Mouse (Mus musculus) liver, embryonic 11.5 days (tissue): ENCODE measurements around the gene Plg. TPM values are rescaled to one million over a fixed set of nuclear protein-coding genes. Genes with fewer than 3 reads are reported as not detected.
A peak's percentile ranks its signal among the peaks of the same experiment; 100 is the strongest.

Experiments used
- ATAC-seq: fragments of 200-750 bp; cut with Nextera tagmentation; replicated peaks from 2 replicates; pipeline ENCODE4 v1.8.0; 2017; ENCODE audit warnings: moderate number of reproducible peaks, mild to moderate bottlenecking, moderate TSS enrichment, moderate library complexity; ENCODE audit not compliant: low FRiP score
- DNase-seq: peaks from one replicate; pipeline ENCODE4 v3.0.0-alpha.2; 2017; ENCODE audit warnings: low spot score
- H3K27ac ChIP-seq: fragments of 300-500 bp; sonication (generic); 2 replicates; pipeline ENCODE4 v1.5.1; 2014; ENCODE audit warnings: mild to moderate bottlenecking, low read depth, low read length, control low read depth
- H3K27me3 ChIP-seq: fragments of 300-500 bp; sonication (generic); replicated peaks from 2 replicates; pipeline ENCODE4 v1.6.1; 2014; ENCODE audit warnings: low read length, mixed read lengths; ENCODE audit not compliant: control insufficient read depth, insufficient read depth
- H3K36me3 ChIP-seq: fragments of 300-500 bp; sonication (generic); 2 replicates; pipeline ENCODE4 v1.6.1; 2014; ENCODE audit warnings: mild to moderate bottlenecking, low read length, moderate library complexity, mixed read lengths; ENCODE audit not compliant: control insufficient read depth, insufficient read depth
- H3K4me1 ChIP-seq: fragments of 300-500 bp; sonication (generic); replicated peaks from 2 replicates; pipeline ENCODE4 v1.6.1; 2014; ENCODE audit warnings: low read length, mixed read lengths; ENCODE audit not compliant: control insufficient read depth, insufficient read depth
- H3K4me2 ChIP-seq: fragments of 300-500 bp; sonication (generic); 2 replicates; pipeline ENCODE4 v1.6.1; 2014; ENCODE audit warnings: mild to moderate bottlenecking, control low read depth, moderate library complexity
- H3K4me3 ChIP-seq: fragments of 300-500 bp; sonication (generic); 2 replicates; pipeline ENCODE4 v1.5.1; 2014; ENCODE audit warnings: low read depth, low read length, control low read depth
- H3K9ac ChIP-seq: fragments of 300-500 bp; sonication (generic); 2 replicates; pipeline ENCODE4 v1.6.1; 2014; ENCODE audit warnings: low read depth, low read length, control low read depth
- H3K9me3 ChIP-seq: fragments of 300-500 bp; sonication (generic); 2 replicates; pipeline ENCODE4 v1.6.1; 2016; ENCODE audit warnings: low read length, inconsistent platforms, mixed read lengths; ENCODE audit not compliant: control insufficient read depth
- WGBS: fragments of 180-500 bp; shearing (Covaris S2); extraction: QIAGEN DNeasy Blood & Tissue Kit; methylation state at CpG from one replicate; pipeline ENCODE4 v1.1.7; 2014; 5-methylcytosine and 5-hydroxymethylcytosine counted together
- polyA plus RNA-seq: library from polyadenylated mRNA; unstranded; fragments of >200 nt; fragmentation: Nextera tagmentation; extraction: Ambion mirVana; gene quantifications from 2 replicates; pipeline ENCODE4 v1.2.1, GENCODE M21; 2014

The Plg gene
- polyA plus RNA-seq, 1 experiment from 2014 or later, result 130 TPM

GRCm38 (mm10) chr17:12420886-12421574 lies 42.6 kb downstream of the Plg start:
- no peak overlapping the region for H3K9ac ChIP-seq
- no peak overlapping the region for H3K4me2 ChIP-seq
- H3K27ac ChIP-seq, result no peak overlapping the region
- no peak for DNase-seq
- ATAC-seq, result no peak
- H3K9me3 ChIP-seq, result no peaks in the 10 kb centered on the region
- H3K4me1 ChIP-seq, result no peaks in the 10 kb centered on the region
- no peak overlapping the region for H3K4me3 ChIP-seq
- no peaks in the 10 kb centered on the region for H3K36me3 ChIP-seq
- WGBS, result 71% methylated on average over 16 of the region's 16 CpGs
- no peaks in the 10 kb centered on the region for H3K27me3 ChIP-seq

- H3K4me3 ChIP-seq, result no peak overlapping the region
- H3K36me3 ChIP-seq, result no peaks in the 10 kb centered on the region
- 67% methylated on average over 1 of the region's 1 CpGs for WGBS
Observed at GRCm38 (mm10) chr17:12422143-12422542, 43.7 kb downstream of the Plg start.

GRCm38 (mm10) chr17:12427156-12427555 lies 48.7 kb downstream of the Plg start:
- no peak overlapping the region for H3K9ac ChIP-seq
- H3K4me3 ChIP-seq, result no peak overlapping the region
- H3K27ac ChIP-seq, result no peak overlapping the region
- WGBS, result 10% methylated on average over 3 of the region's 3 CpGs
- H3K9me3 ChIP-seq, result no peaks in the 10 kb centered on the region
- no peak overlapping the region for H3K4me2 ChIP-seq
- ATAC-seq (peak; percentile 94), DNase-seq (no peak)
- no peaks in the 10 kb centered on the region for H3K27me3 ChIP-seq
- peaks cover 6% of the 10 kb centered on the region for H3K4me1 ChIP-seq
- H3K36me3 ChIP-seq, result no peaks in the 10 kb centered on the region

More at GRCm38 (mm10) chr17:12422143-12422542, 43.7 kb downstream of the Plg start:
- H3K4me2 ChIP-seq, result no peak overlapping the region
- ATAC-seq, result no peak
- H3K27ac ChIP-seq, result no peak overlapping the region
- no peak overlapping the region for H3K9ac ChIP-seq
- no peak for DNase-seq
- peaks cover 3% of the 10 kb centered on the region for H3K4me1 ChIP-seq
- no peaks in the 10 kb centered on the region for H3K27me3 ChIP-seq
- no peaks in the 10 kb centered on the region for H3K9me3 ChIP-seq

- no peak for DNase-seq
- H3K9me3 ChIP-seq, result no peaks in the 10 kb centered on the region
- H3K4me3 ChIP-seq, result no peak overlapping the region
- H3K27ac ChIP-seq, result no peak overlapping the region
- peaks cover 6% of the 10 kb centered on the region for H3K4me1 ChIP-seq
- no peak overlapping the region for H3K4me2 ChIP-seq
- ATAC-seq, result no peak
- H3K36me3 ChIP-seq, result no peaks in the 10 kb centered on the region
- no peak overlapping the region for H3K9ac ChIP-seq
- H3K27me3 ChIP-seq, result no peaks in the 10 kb centered on the region
Observed at GRCm38 (mm10) chr17:12428369-12428768, 50.0 kb downstream of the Plg start.

GRCm38 (mm10) chr17:12431707-12432106 lies 53.3 kb downstream of the Plg start:
- Histone ChIP-seq H3K27ac (no peak overlapping the region), H3K36me3 (no peaks in the 10 kb centered on the region), H3K9ac (no peak overlapping the region), H3K27me3 (no peaks in the 10 kb centered on the region), H3K4me3 (no peak overlapping the region), H3K4me1 (peaks cover 6% of the 10 kb centered on the region), H3K9me3 (no peaks in the 10 kb centered on the region), H3K4me2 (no peak overlapping the region)
- 57% methylated on average over 5 of the region's 5 CpGs for WGBS
- no peak for ATAC-seq
- no peak for DNase-seq

GRCm38 (mm10) chr17:12437771-12438170 lies 59.4 kb downstream of the Plg start:
- DNase-seq, result no peak
- H3K27me3 ChIP-seq, result no peaks in the 10 kb centered on the region
- H3K9me3 ChIP-seq, result no peaks in the 10 kb centered on the region
- WGBS, result 85% methylated on average over 10 of the region's 10 CpGs
- H3K9ac ChIP-seq, result no peak overlapping the region
- ATAC-seq, result no peak
- H3K4me1 ChIP-seq, result no peaks in the 10 kb centered on the region
- no peak overlapping the region for H3K4me2 ChIP-seq
- no peak overlapping the region for H3K4me3 ChIP-seq
- no peak overlapping the region for H3K27ac ChIP-seq
- no peaks in the 10 kb centered on the region for H3K36me3 ChIP-seq

GRCm38 (mm10) chr17:12444561-12444960 lies 66.2 kb downstream of the Plg start:
- no peak overlapping the region for H3K9ac ChIP-seq
- DNase-seq (no peak), ATAC-seq (no peak)
- no peaks in the 10 kb centered on the region for H3K27me3 ChIP-seq
- 78% methylated on average over 2 of the region's 2 CpGs for WGBS
- H3K27ac ChIP-seq, result no peak overlapping the region
- H3K4me1 ChIP-seq, result no peaks in the 10 kb centered on the region
- no peaks in the 10 kb centered on the region for H3K36me3 ChIP-seq
- H3K4me3 ChIP-seq, result no peak overlapping the region
- H3K4me2 ChIP-seq, result no peak overlapping the region
- no peaks in the 10 kb centered on the region for H3K9me3 ChIP-seq

GRCm38 (mm10) chr17:12451234-12451633 lies 72.8 kb downstream of the Plg start:
- no peaks in the 10 kb centered on the region for H3K4me1 ChIP-seq
- H3K4me2 ChIP-seq, result no peak overlapping the region
- no peak overlapping the region for H3K4me3 ChIP-seq
- no peaks in the 10 kb centered on the region for H3K9me3 ChIP-seq
- WGBS, result 69% methylated on average over 4 of the region's 4 CpGs
- H3K36me3 ChIP-seq, result no peaks in the 10 kb centered on the region
- no peak; the same call in 1 of the 2 replicates for ATAC-seq
- DNase-seq, result no peak
- H3K27me3 ChIP-seq, result no peaks in the 10 kb centered on the region
- no peak overlapping the region for H3K9ac ChIP-seq
- H3K27ac ChIP-seq, result no peak overlapping the region

- no peak for DNase-seq
- WGBS, result 75% methylated on average over 11 of the region's 11 CpGs
Observed at GRCm38 (mm10) chr17:12452862-12453531, 74.6 kb downstream of the Plg start.

More at GRCm38 (mm10) chr17:12452862-12453531, 74.6 kb downstream of the Plg start:
- ATAC-seq, result no peak
- Histone ChIP-seq H3K9me3 (no peaks in the 10 kb centered on the region), H3K4me3 (no peak overlapping the region), H3K36me3 (no peaks in the 10 kb centered on the region), H3K9ac (no peak overlapping the region), H3K4me2 (no peak overlapping the region), H3K4me1 (no peaks in the 10 kb centered on the region), H3K27ac (no peak overlapping the region), H3K27me3 (no peaks in the 10 kb centered on the region)
